Mouse (Mus musculus) layer of hippocampus, adult 9-10 months (tissue): ENCODE data around the gene Cerk.
"Not testable (repeated sequence)": the region's sequence is repeated elsewhere in the genome, so short reads cannot be mapped to it uniquely, and the experiment has no call there.

Source experiments
- DNase-seq: peaks from one replicate; pipeline ENCODE4 v3.0.0; 2022; ENCODE audit warnings: low spot score

The Cerk gene

DNA sequence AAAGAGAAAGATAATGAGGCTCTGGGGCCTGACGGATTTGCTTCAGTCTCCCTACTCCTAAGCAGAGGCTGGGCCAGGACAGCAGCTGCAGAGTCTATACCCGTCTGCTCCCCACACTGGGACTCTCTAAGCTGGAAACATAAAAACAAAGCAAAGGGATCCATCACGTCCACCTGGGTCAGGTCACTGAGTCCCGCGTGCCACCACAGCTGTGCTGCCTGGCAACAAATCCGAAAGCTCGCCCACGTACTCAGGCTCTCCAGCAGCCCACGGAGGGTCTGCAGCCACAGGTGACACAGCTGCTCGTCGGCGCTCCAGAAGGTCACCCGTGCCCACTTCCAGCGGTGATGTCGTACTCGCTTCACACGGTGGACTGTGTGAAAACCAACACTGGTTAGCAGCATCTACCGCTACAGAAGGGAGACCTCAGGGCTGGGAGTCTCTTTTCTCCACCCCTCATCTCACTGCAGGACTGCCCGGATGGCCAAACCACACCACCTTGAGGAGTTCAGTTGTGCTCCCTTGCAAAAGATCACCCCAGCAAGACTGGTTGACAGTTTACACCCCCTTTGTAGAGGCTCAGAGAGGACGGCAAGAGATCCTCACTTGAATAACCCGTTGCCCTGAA lies 21.1 kb downstream of the Cerk start:
- DNase-seq = no peak

DNA sequence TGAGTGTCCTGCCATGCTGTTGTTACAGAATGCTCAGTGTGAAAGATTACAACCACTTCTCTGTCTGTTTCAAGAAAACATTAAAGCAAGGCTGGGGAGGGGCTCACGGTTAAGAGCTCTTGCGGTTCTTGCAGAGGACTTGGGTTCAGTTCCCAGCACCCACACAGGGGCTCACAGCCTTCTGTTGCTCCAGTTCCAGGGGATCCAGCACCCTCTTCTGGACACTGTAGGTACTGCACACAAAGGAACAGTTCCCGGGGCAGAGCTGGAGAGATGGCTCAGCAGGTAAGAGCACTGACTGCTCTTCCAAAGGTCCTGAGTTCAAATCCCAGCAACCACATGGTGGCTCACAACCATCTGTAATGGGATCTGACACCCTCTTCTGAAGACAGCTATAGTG lies 24.1 kb downstream of the Cerk start:
- not testable (repeated sequence) for DNase-seq

DNA sequence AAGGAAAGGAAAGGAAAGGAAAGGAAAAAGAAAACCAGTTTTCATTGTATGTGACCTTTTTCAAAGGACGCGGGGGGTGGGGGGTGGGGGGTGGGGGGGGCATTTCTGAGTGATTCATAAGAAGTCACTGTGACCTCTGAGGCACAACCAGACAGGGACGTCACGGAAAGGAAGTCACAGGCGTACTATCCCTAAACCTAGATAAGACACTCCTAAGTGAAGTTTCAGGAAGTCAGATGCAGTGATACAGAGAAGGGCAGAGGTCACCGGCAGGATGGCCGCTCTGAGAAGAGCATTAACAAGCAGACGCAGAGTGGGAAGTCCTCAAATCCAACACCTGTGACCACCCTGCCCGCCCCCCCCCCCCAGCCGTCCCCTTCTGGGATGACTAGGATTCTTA lies 25.0 kb downstream of the Cerk start:
- no peak for DNase-seq

DNA sequence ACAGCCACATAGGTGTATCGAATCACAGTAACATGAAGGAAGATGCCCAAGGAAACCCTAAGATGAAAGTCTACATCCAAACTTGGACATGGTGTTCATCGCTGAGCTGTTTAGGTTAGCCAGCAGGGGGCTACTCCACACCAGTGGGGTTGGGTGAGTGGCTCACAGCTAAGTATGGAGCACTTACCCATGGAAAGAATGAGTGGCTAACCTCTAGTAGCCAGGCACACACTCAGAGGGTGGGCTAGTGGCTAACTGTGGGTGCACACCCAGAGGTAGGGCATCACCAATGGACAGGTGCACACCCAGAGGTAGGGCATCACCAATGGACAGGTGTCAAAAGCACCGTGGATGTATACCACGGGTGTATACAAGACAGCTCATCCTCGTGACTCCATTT lies 26.2 kb downstream of the Cerk start:
- DNase-seq = no peak

DNA sequence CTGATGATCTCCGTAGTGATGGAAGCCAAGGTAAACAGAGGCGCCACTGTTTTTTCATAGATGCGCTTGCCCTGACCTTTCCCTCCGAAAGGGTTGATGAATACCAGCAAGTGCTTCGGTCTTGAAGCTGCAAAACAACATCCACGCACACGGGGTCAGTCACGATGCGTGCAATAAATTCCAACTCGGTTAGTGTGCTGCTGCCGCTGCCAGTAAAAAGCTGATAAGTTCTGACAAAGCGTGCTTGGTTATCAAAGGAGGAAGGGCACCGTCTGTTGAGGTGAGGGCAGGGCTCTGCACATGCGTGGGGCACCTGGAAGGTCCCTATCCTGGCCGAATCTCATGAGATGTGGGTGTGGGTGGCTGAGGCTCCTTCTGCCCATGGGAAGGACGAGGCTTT lies 26.8 kb downstream of the Cerk start:
- no peak for DNase-seq

DNA sequence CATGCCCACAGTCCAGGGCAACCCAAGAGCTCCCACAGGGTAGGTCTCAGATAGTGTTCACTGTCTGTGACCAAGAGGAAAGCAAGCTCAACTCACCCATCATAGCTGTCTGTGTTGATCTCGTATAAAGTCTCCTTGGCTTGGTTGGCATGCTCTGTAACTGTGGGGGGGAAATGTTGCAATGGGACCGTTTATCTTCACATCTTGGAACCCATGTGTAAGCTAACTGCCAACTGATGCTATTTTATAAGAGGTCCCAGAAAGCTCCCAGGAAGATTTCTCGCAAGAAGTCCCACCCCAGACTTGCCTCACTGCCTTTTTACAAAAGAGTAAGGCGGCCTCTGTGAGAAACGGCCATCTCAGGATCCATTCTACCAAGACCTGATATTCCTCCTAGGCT lies 29.4 kb downstream of the Cerk start:
- no peak for DNase-seq

DNA sequence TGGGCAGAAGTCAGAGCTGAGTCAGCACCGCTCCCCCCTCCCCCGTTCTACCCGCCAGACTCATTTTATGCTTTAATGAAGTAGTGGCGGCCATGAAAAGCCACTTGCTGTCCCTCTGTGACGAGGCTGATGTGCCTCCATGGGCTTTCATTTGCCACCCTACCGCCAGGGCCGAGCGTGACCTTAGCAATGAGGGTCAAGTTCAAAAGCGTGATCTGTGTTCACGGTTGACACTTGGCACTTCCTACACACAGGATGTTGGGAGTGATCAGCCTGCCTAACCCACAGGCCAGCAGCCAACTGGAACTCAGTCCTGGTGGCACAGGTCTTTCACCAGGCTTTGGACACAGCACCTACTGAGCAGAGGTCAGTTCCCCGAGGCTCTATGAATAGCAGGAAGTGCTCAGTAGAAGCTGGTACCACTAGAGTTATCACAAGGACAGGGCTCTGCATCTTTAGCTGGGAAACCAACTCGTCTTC lies 32.4 kb downstream of the Cerk start:
- DNase-seq = no peak

DNA sequence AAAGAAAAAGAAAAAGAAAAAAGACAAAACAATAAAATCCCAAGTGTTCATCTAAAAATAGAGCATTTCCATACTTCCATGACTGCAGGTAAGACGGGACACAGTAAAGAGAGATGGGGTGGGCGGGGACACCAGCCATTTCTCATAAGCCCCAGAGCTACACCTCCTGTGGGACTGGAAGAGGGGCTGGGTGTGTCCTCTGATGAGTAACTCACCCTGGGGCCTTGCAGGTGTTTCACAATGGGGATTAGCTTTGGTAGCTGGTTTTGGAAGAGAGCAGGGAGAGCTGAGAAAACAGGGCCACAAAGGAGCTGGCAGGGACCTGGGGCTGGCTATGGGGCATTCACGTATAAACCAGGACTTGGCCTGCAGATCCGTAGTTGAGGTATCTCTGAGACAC lies 35.3 kb downstream of the Cerk start:
- DNase-seq = no peak

DNA sequence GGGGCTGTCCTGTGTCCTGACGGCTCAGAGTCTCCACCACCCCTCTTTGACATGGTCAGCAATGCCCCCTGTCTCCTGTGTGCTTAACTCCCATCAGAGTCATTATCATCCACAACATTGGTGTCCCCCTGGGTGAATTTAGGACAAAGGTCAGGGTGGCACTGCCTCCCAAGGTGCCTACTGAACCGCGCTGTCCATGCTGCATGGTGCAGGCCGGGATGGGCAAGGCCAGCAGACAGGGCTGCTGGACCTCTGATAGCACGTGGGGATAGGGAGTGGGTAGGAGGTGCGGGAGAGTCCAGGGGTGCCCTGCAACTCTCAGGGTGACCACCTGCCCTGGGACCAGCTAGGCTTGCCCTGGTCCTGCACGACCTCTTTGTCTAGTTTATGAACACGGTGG lies 39.0 kb downstream of the Cerk start:
- DNase-seq = no peak

DNA sequence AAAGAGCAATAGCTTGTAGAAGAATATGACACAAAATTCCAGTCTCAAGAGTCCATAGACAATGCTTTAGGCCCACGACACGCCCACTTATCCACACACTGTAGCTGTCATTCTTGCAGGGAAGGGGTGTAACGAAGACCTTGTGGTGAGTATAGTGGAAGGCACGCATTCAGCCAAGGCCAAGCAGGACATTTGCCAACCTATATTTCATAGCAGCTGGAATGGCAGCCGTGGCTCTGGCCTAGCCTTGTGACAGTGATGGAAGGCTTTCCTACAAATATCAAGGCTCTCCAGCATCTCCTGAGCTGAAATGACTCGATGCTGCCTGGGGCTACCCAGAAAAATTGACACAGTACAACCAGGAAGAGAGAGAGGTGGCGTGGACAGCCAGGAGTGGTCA lies 40.9 kb downstream of the Cerk start:
- DNase-seq = no peak

DNA sequence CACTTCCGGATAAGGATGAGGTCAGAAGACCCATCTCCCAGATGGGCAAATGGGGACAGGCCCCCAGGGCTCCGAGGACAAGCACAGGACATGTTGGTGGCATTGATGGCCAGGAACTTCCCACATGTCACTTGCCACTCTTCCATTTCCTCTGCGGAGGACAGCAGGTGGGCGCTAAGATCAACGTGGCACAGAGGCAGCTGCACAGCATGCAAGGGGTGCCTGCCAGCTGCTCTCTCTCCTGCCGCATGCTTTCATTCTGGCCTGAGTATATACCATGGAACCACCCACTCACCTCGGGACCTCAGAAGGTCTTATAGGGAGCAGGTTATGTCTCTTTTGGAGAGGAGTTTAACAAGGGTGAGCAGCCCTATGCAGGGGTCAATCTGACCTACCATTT lies 41.4 kb downstream of the Cerk start:
- no peak for DNase-seq

DNA sequence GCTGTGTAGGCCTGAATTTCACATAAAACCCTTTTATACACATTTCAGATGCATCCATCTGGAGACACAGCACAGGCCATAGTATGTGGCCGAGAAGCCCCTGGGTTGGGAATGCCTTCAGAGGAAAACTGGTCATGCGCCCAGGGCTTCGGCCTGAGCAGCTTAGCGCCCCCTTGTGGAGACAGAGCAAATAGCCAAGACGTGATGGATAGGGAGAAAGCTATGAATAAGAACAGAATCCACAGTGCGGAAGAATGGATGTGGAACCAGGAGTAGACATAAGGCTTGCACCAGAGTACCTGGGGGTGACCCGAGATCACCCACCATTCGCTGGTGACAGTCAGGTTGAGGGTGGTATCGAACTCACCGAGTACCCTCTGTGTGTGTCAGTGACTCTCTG lies 45.6 kb downstream of the Cerk start:
- no peak for DNase-seq

DNA sequence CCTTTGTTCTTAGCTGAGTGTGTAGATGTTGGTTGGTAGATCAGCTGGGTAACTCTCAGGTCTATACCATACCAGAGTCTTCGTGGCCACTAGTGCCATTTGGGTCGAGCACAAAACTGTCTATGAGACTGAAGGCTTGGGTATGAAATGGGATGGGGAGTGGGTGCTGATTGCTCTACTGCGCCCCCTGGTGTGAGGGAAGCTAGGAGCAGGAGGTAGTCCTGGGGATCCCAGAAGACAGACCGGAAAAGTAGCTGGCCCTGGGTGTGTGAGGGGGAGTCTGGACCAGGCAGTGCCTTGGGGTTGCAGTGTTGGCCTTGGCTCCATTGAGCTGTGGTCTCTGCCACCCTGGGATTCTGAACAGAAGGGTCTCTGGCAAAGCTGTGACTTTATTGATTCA lies 48.3 kb downstream of the Cerk start:
- DNase-seq = no peak

DNA sequence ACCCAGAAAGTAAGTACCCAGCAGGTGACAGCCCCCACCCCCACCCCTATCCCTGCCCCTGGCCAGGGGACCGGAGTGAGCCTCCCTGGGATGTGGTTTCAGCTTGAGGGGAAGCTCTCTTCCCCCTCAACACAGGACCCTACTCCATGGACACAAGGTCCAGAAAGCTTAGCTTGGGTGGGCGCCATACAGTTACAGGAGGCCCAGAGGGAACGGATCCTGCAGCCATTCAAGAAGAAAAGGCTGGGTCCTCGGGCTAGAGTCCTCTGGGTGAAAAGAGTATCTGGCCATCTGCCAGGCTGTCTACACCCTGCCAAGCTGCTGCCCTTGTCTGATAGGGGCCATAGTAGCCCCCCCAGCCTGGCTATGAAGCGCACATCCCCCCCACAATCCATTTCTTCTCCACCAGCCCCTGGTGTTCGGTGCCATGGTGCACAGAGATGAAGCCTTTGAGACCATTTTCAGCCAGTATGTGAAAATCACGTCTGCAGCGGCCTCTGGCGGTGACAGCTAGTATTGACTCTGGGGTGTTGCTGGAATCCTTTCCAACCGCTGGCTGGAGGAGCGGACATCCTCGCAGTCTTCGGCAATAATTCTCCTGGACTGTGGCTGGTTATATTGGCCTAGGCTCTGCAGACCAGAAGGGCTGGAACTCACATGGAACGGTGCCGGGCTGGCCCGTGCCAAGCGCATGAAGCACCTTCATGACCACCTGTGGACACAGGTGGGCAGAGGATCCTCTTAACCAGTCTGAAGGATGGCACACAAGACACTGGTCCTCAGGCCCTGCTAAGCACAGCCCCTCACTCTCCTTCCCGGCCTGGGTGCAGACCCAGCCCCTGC lies 50.8 kb downstream of the Cerk start:
- DNase-seq = peak; percentile 71

DNA sequence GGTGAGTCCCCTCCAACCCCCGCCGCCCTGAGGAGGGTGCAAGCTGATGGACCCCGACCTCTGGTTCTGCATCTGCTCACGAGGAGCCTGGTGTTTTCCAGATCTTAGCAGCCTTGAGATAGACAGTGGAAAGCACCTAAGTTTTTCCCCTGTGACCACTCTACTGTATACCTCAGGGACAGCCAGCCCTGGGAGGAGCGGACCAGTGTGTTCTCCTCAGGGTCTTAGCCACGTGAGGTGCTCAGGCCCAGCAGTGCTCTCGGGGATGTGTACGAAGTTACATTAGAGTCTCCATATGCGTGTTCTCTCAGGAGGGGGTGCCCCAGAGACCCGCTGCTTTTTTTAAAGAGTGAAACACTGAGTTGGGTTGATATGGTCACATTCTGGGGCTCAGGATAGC lies 55.3 kb downstream of the Cerk start:
- DNase-seq = no peak

DNA sequence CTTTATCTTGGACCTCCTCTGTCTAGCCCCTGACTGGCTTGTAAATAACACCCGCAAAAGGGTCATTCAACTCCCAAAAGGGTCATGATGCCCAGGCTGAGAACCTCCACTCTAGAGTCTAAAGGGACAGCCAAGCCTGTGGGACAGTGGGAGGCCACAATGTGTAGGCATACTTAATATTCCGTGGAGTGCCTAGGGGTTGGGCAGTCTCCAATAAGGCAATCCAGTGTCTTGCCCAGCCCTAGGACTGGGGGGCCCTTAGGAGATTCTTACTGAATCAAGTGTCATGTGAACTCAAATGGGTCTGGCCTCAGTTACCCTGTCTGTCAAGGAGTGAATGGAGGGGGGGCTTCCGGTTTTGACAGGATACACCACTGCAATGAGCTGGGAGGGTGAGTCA lies 56.9 kb downstream of the Cerk start:
- DNase-seq = no peak

DNA sequence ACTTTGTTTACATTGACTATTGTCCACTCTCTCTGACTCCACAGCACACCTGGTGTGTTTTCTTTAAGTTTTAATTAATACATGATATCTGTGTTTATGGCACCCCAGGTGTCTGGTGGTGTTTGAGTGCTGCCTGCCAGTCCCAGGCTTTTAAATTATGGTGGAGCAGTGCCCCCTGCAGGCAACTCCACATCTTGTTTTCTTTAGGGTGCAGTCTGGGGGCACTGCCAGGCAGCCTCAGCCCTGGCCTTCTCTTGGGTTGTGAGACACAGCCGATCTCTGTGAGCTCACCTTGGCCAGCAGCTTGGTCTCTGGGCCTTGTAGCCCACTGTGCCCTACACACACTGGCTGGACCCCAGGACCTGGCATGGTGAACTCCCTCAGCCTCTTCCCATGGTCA lies 61.6 kb downstream of the Cerk start:
- peak; percentile 26 for DNase-seq

DNA sequence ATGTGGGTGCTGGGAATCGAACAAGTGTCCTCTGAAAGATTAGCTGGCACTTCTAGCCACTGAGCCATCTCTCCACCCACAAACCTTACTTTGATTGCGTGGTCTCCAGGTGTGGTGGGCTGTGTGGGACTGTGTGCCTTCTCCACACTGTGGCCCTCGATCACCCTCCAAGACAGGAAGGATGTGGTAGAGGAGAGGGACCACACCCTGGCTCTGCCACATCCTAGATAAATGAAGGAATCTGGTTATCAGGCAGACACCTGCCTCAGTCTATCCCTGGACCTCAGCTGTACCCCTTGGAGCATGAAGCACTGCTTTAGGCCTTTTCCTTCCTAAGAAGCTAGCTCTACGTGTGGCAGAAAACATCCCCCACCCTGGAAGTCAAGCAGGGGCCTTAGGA lies 62.5 kb downstream of the Cerk start:
- DNase-seq = no peak

DNA sequence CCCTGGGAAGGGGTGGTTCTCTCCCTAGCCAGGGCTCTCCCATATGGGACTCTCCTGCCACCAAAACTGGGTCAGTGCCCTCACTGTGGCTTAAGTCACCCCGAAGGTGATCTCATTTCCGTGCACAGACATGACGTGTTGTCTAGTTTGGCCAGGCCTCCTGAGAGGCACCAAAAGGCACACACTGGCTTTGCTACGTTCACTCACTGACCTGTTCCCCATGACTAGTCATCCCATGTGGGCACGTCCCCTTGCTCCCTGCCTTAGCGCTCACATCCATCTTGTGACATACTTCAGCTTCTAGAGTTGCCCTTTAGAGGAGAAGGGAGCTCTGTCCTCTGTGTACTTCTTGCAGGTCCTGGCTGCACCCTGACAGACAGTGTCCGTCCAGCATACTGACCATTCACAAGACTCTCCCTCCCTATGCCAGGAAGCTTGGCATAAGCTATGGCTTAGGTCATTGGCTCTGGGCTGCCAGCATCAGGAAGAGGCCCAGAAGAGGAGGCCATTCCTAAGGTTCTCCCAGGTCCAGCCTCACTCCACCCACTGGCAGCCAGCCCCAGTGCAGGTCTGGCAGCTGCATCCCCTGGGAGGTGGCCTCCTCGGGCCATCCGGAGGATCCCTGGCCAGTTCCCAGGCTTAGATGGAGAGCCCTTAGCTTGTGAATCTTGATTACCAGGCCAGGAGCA lies 63.5 kb downstream of the Cerk start:
- DNase-seq = no peak

DNA sequence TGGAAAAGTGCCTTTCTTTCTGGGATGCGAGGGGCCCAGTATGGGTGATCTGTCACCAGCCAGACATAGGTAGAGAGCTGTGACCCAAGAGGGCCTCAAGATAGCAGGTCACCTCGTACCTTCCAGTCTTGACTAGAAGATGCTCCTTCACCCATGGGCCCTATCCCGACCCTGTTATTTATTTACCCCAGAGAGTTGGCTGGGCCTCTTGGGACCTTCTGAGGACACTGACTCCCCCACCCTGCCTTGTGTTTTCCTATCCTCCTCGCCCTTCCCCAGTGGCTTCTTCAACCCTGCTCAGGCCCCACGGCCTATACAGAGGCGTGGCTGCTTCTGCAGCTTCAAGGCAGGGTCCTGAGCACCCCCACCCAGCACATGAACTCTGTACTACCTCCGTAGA lies 66.8 kb downstream of the Cerk start:
- DNase-seq = no peak

DNA sequence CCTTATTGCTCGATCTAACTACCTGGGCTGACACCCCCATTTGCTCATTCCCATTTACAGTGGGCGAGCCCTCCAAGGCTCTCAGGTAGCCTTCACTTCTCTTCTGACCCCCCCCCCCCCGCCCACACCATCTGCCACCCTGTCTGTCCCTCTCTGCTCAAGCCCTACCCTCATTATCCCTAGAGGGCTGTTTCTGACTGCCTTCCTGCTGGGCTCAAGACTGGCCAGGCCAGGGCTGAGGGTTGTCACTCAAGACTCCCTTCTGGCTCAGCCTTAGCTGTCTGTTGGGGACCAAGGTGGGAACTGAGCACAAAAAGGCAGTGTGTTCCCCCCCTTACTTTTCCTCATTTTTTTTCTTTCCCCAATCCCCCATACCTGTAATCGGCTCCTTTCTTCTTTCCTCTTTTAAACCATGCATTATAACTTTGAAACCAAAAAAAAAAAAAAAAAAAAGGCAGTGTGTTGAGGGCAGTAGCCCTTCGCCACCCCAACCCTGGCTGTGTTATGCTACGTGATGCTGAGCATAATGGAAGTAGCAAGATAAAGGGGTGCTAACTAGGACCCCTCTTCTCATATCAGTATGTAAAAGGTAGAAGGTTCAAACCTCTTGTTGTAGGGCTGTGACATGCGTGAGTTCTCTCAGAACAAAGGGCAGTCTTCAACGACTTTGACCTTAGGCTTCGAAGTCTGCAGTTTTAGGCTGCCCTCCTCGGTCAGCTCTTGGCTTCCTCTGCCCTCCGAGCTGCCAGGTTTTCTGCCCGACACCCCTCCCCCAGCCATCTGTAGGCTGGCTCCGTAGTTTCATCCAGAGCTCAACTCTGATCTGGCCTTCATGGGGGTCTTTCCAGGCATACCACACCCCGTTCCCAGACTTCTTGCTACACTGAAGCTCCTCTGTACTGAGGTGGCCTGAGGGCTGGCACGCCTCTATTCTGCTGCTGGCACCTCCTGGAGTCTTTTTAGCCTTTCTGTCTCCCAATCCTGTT lies 68.5 kb downstream of the Cerk start:
- no peak for DNase-seq

DNA sequence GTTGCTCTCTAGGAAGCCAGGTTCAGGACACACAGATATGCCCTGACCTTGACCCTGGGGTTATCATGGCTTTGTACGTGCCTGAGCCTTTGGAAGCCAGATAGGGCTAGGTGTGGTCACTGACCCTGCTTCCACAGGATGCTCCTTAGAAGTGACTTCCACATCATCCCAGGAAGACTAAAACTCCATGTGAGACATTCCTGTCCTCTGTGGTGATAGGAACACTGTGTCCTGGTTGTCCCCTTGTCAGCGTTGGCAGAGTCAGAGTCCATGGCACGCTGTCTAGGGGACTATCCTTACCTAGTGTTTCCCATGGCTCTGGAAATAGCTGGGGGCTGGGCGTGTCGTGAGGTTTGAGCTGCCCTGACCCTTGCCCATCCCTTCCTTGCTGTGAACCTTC lies 69.5 kb downstream of the Cerk start:
- no peak for DNase-seq
